Mouse (Mus musculus) liver, embryonic 16.5 days (tissue): ENCODE results near the gene Spag16. TPM values are rescaled to one million over a fixed set of nuclear protein-coding genes. Genes with fewer than 3 reads are reported as not detected.

Source experiments
- ATAC-seq: fragments of 200-750 bp; cut with Nextera tagmentation; 2 replicates; pipeline ENCODE4 v1.8.0; 2017; ENCODE audit warnings: low read depth, mild to moderate bottlenecking, moderate number of reproducible peaks, moderate library complexity
- H3K27ac ChIP-seq: fragments of 300-500 bp; sonication (generic); 2 replicates; pipeline ENCODE4 v1.5.1; 2014; ENCODE audit warnings: mild to moderate bottlenecking, low read length
- H3K27me3 ChIP-seq: fragments of 300-500 bp; sonication (generic); 2 replicates; pipeline ENCODE4 v1.6.1; 2014; ENCODE audit warnings: low read depth, low read length, mixed read lengths; ENCODE audit not compliant: control insufficient read depth, insufficient read depth
- H3K36me3 ChIP-seq: fragments of 300-500 bp; sonication (generic); 2 replicates; pipeline ENCODE4 v1.6.1; 2014; ENCODE audit warnings: mild to moderate bottlenecking; ENCODE audit not compliant: control insufficient read depth, insufficient read depth
- H3K4me1 ChIP-seq: fragments of 300-500 bp; sonication (generic); 2 replicates; pipeline ENCODE4 v1.6.1; 2014; ENCODE audit warnings: low read depth, low read length, mixed read lengths; ENCODE audit not compliant: control insufficient read depth
- H3K4me2 ChIP-seq: fragments of 300-500 bp; sonication (generic); 2 replicates; pipeline ENCODE4 v1.6.1; 2014; ENCODE audit warnings: low read depth, low read length, mixed read lengths
- H3K4me3 ChIP-seq: fragments of 300-500 bp; sonication (generic); 2 replicates; pipeline ENCODE4 v1.5.1; 2014; ENCODE audit warnings: low read depth, mild to moderate bottlenecking, low read length
- H3K9ac ChIP-seq: fragments of 300-500 bp; sonication (generic); 2 replicates; pipeline ENCODE4 v1.6.1; 2014; ENCODE audit warnings: low read depth, low read length
- H3K9me3 ChIP-seq: fragments of 300-500 bp; sonication (generic); replicated peaks from 2 replicates; pipeline ENCODE4 v1.6.1; 2016; ENCODE audit warnings: low read length; ENCODE audit not compliant: control insufficient read depth
- WGBS: fragments of 180-500 bp; shearing (Covaris S2); extraction: QIAGEN DNeasy Blood & Tissue Kit; methylation state at CpG from one replicate; pipeline ENCODE4 v1.1.7; 2014; ENCODE audit not compliant: insufficient replicate concordance; 5-methylcytosine and 5-hydroxymethylcytosine counted together
- polyA plus RNA-seq: library from polyadenylated mRNA; unstranded; fragments of >200 nt; fragmentation: Nextera tagmentation; extraction: Ambion mirVana; gene quantifications from 2 replicates; pipeline ENCODE4 v1.2.1, GENCODE M21; 2015

The Spag16 gene
- polyA plus RNA-seq, 1 experiment from 2014 or later = not detected

GRCm38 (mm10) chr1:70037384-70037783 is 210.6 kb downstream of the Spag16 start:
- no peak overlapping the region for H3K27ac ChIP-seq
- ATAC-seq = no peak
- H3K4me2 ChIP-seq = no peak overlapping the region
- no peaks in the 10 kb centered on the region for H3K4me1 ChIP-seq
- 59% methylated on average over 3 of the region's 3 CpGs for WGBS
- H3K9ac ChIP-seq = no peak overlapping the region
- no peaks in the 10 kb centered on the region for H3K9me3 ChIP-seq
- H3K36me3 ChIP-seq = no peaks in the 10 kb centered on the region
- no peak overlapping the region for H3K4me3 ChIP-seq
- no peaks in the 10 kb centered on the region for H3K27me3 ChIP-seq

GRCm38 (mm10) chr1:70067404-70067803 is 240.6 kb downstream of the Spag16 start:
- WGBS = 11% methylated on average over 1 of the region's 1 CpGs
- Histone ChIP-seq H3K4me2 (no peak overlapping the region), H3K27me3 (no peaks in the 10 kb centered on the region), H3K27ac (no peak overlapping the region), H3K4me1 (no peaks in the 10 kb centered on the region), H3K9ac (no peak overlapping the region), H3K4me3 (no peak overlapping the region), H3K9me3 (no peaks in the 10 kb centered on the region), H3K36me3 (no peaks in the 10 kb centered on the region)
- no peak for ATAC-seq

- H3K36me3 ChIP-seq = no peaks in the 10 kb centered on the region
- ATAC-seq = no peak
- H3K9me3 ChIP-seq = no peaks in the 10 kb centered on the region
- H3K4me2 ChIP-seq = no peak overlapping the region
- H3K27ac ChIP-seq = no peak overlapping the region
- H3K4me1 ChIP-seq = no peaks in the 10 kb centered on the region
- H3K9ac ChIP-seq = no peak overlapping the region
- 52% methylated on average over 6 of the region's 6 CpGs for WGBS
- no peak overlapping the region for H3K4me3 ChIP-seq
- no peaks in the 10 kb centered on the region for H3K27me3 ChIP-seq
Measured at GRCm38 (mm10) chr1:70073440-70073839, 246.7 kb downstream of the Spag16 start.

- Histone ChIP-seq H3K27ac (no peak overlapping the region), H3K4me3 (no peak overlapping the region), H3K36me3 (no peaks in the 10 kb centered on the region), H3K9me3 (no peaks in the 10 kb centered on the region), H3K27me3 (no peaks in the 10 kb centered on the region), H3K4me1 (no peaks in the 10 kb centered on the region), H3K4me2 (no peak overlapping the region), H3K9ac (no peak overlapping the region)
- WGBS = 49% methylated on average over 6 of the region's 6 CpGs
- no peak for ATAC-seq
Measured at GRCm38 (mm10) chr1:70078806-70079205, 252.0 kb downstream of the Spag16 start.

GRCm38 (mm10) chr1:70082208-70082878 is 255.6 kb downstream of the Spag16 start:
- no peak overlapping the region for H3K4me3 ChIP-seq
- H3K27ac ChIP-seq = no peak overlapping the region
- H3K4me1 ChIP-seq = no peaks in the 10 kb centered on the region
- no peak overlapping the region for H3K9ac ChIP-seq
- H3K27me3 ChIP-seq = no peaks in the 10 kb centered on the region
- ATAC-seq = no peak
- no peak overlapping the region for H3K4me2 ChIP-seq
- WGBS = 60% methylated on average over 6 of the region's 7 CpGs
- H3K36me3 ChIP-seq = no peaks in the 10 kb centered on the region
- no peaks in the 10 kb centered on the region for H3K9me3 ChIP-seq

GRCm38 (mm10) chr1:70104683-70105082 is 277.9 kb downstream of the Spag16 start:
- 65% methylated on average over 8 of the region's 8 CpGs for WGBS
- H3K27me3 ChIP-seq = no peaks in the 10 kb centered on the region
- H3K9me3 ChIP-seq = no peaks in the 10 kb centered on the region
- H3K9ac ChIP-seq = no peak overlapping the region
- no peak overlapping the region for H3K4me3 ChIP-seq
- no peak for ATAC-seq
- H3K4me2 ChIP-seq = no peak overlapping the region
- H3K36me3 ChIP-seq = no peaks in the 10 kb centered on the region
- no peaks in the 10 kb centered on the region for H3K4me1 ChIP-seq
- no peak overlapping the region for H3K27ac ChIP-seq

GRCm38 (mm10) chr1:70116212-70116982 is 289.6 kb downstream of the Spag16 start:
- WGBS = 46% methylated on average over 4 of the region's 4 CpGs
- no peak for ATAC-seq
- no peak overlapping the region for H3K4me3 ChIP-seq
- H3K4me1 ChIP-seq = no peaks in the 10 kb centered on the region
- H3K36me3 ChIP-seq = no peaks in the 10 kb centered on the region
- no peak overlapping the region for H3K27ac ChIP-seq
- H3K4me2 ChIP-seq = no peak overlapping the region
- H3K27me3 ChIP-seq = no peaks in the 10 kb centered on the region
- no peaks in the 10 kb centered on the region for H3K9me3 ChIP-seq
- no peak overlapping the region for H3K9ac ChIP-seq

GRCm38 (mm10) chr1:70128035-70128434 is 301.3 kb downstream of the Spag16 start:
- 28% methylated on average over 2 of the region's 2 CpGs for WGBS

GRCm38 (mm10) chr1:70135547-70135946 is 308.8 kb downstream of the Spag16 start:
- Histone ChIP-seq H3K4me3 (no peak overlapping the region), H3K4me1 (no peaks in the 10 kb centered on the region), H3K36me3 (no peaks in the 10 kb centered on the region), H3K4me2 (no peak overlapping the region), H3K27me3 (no peaks in the 10 kb centered on the region), H3K9me3 (no peaks in the 10 kb centered on the region), H3K9ac (no peak overlapping the region), H3K27ac (no peak overlapping the region)
- ATAC-seq = no peak
- 48% methylated on average over 2 of the region's 2 CpGs for WGBS

More at GRCm38 (mm10) chr1:70128035-70128434, 301.3 kb downstream of the Spag16 start:
- Histone ChIP-seq H3K4me1 (no peaks in the 10 kb centered on the region), H3K36me3 (no peaks in the 10 kb centered on the region), H3K9ac (no peak overlapping the region), H3K27ac (no peak overlapping the region), H3K4me3 (no peak overlapping the region), H3K4me2 (no peak overlapping the region), H3K27me3 (no peaks in the 10 kb centered on the region), H3K9me3 (no peaks in the 10 kb centered on the region)
- ATAC-seq = no peak
